Mouse (Mus musculus) liver, postnatal 0 days (tissue): ENCODE results near the gene Cnpy2. TPM values are rescaled to one million over a fixed set of nuclear protein-coding genes. Genes with fewer than 3 reads are reported as not detected.

Source experiments
- ATAC-seq: fragments of 200-750 bp; cut with Nextera tagmentation; 2 replicates; pipeline ENCODE4 v1.8.0; 2017; ENCODE audit warnings: mild to moderate bottlenecking, moderate library complexity
- DNase-seq: peaks from one replicate; pipeline ENCODE4 v3.0.0-alpha.2; 2016
- H3K27ac ChIP-seq: fragments of 300-500 bp; sonication (generic); 2 replicates; pipeline ENCODE4 v1.5.1; 2014; ENCODE audit warnings: antibody characterized with exemption, moderate library complexity, mild to moderate bottlenecking, low read depth
- H3K27me3 ChIP-seq: fragments of 300-500 bp; sonication (generic); 2 replicates; pipeline ENCODE4 v1.6.1; 2014; ENCODE audit warnings: low read length, control low read depth, mixed read lengths; ENCODE audit not compliant: insufficient read depth
- H3K36me3 ChIP-seq: fragments of 300-500 bp; sonication (generic); replicated peaks from 2 replicates; pipeline ENCODE4 v1.6.1; 2014; ENCODE audit warnings: mild to moderate bottlenecking, control low read depth, low read length, moderate library complexity, mixed read lengths; ENCODE audit not compliant: insufficient read depth
- H3K4me1 ChIP-seq: fragments of 300-500 bp; sonication (generic); 2 replicates; pipeline ENCODE4 v1.6.1; 2014; ENCODE audit warnings: antibody characterized with exemption, mild to moderate bottlenecking, control low read depth; ENCODE audit not compliant: insufficient read depth
- H3K4me2 ChIP-seq: fragments of 300-500 bp; sonication (generic); 2 replicates; pipeline ENCODE4 v1.6.1; 2014; ENCODE audit warnings: low read depth, mild to moderate bottlenecking, low read length, moderate library complexity, mixed read lengths
- H3K4me3 ChIP-seq: fragments of 300-500 bp; sonication (generic); 2 replicates; pipeline ENCODE4 v1.5.1; 2014; ENCODE audit warnings: low read depth, low read length
- H3K9ac ChIP-seq: fragments of 300-500 bp; sonication (generic); replicated peaks from 2 replicates; pipeline ENCODE4 v1.6.1; 2014; ENCODE audit warnings: mild to moderate bottlenecking, moderate library complexity
- H3K9me3 ChIP-seq: fragments of 300-500 bp; sonication (generic); 2 replicates; pipeline ENCODE4 v1.6.1; 2016; ENCODE audit warnings: mild to moderate bottlenecking, control low read depth, low read length, mixed read lengths
- CTCF ChIP-seq: sonication (generic); IDR thresholded peaks from 2 replicates; pipeline ENCODE4 v1.5.1; 2016; ENCODE audit warnings: antibody characterized with exemption, low read depth
- EP300 ChIP-seq: IDR thresholded peaks from 2 replicates; pipeline ENCODE4 v1.6.1; 2016; ENCODE audit warnings: antibody characterized with exemption, low read depth, mild to moderate bottlenecking
- WGBS: fragments of 180-500 bp; shearing (Covaris S2); extraction: QIAGEN DNeasy Blood & Tissue Kit; methylation state at CpG from one replicate; pipeline ENCODE4 v1.1.7; 2014; ENCODE audit not compliant: insufficient replicate concordance; 5-methylcytosine and 5-hydroxymethylcytosine counted together
- polyA plus RNA-seq: library from polyadenylated mRNA; unstranded; fragments of >200 nt; fragmentation: Nextera tagmentation; extraction: Ambion mirVana; gene quantifications from 2 replicates; pipeline ENCODE4 v1.2.1, GENCODE M21; 2015

Cnpy2 gene
- polyA plus RNA-seq, 1 experiment from 2014 or later: 121 TPM

- H3K4me2 ChIP-seq: peak overlapping the region; percentile 13; the same call in 1 of the 2 replicates
- no peak overlapping the region for H3K4me3 ChIP-seq
- peak overlapping the region; percentile 39; the same call in 1 of the 2 replicates for H3K27ac ChIP-seq
- 33% methylated on average over 6 of the region's 6 CpGs for WGBS
- H3K4me1 ChIP-seq: peaks cover 23% of the 10 kb centered on the region
- DNase-seq (no peak), ATAC-seq (no peak)
- TF ChIP-seq EP300 (no peak), CTCF (no peak)
- no peaks in the 10 kb centered on the region for H3K9me3 ChIP-seq
- no peaks in the 10 kb centered on the region for H3K36me3 ChIP-seq
- peak overlapping the region; percentile 38; the same call in 1 of the 2 replicates for H3K9ac ChIP-seq
- no peaks in the 10 kb centered on the region for H3K27me3 ChIP-seq
Observed at GRCm38 (mm10) chr10:128298243-128298642, 24.0 kb upstream of the Cnpy2 start.

- Histone ChIP-seq H3K4me2 (peak within 1 kb of the TSS; percentile 13; the same call in 1 of the 2 replicates), H3K27me3 (no peaks in the 10 kb centered on the region), H3K4me3 (no peak within 1 kb of the TSS), H3K9ac (peak within 1 kb of the TSS; percentile 38; the same call in 1 of the 2 replicates), H3K27ac (peak within 1 kb of the TSS; percentile 39; the same call in 1 of the 2 replicates), H3K4me1 (peaks cover 25% of the 10 kb centered on the region), H3K9me3 (no peaks in the 10 kb centered on the region), H3K36me3 (no peaks in the 10 kb centered on the region)
- TF ChIP-seq EP300 (no peak), CTCF (no peak)
- no peak for ATAC-seq
- no peak for DNase-seq
- 47% methylated on average over 11 of the region's 11 CpGs for WGBS
Observed at GRCm38 (mm10) chr10:128298702-128299171, 23.5 kb upstream of the Cnpy2 start, which contains the start of gene Il23a. Gene Il23a (minus strand): TSS chr10:128298752.

GRCm38 (mm10) chr10:128302357-128302756 is 19.9 kb upstream of the Cnpy2 start:
- peak overlapping the region; percentile 92 for H3K9ac ChIP-seq
- 22% methylated on average over 3 of the region's 3 CpGs for WGBS
- H3K27ac ChIP-seq: peak overlapping the region; percentile 88
- DNase-seq (no peak), ATAC-seq (no peak)
- H3K9me3 ChIP-seq: no peaks in the 10 kb centered on the region
- TF ChIP-seq EP300 (no peak), CTCF (no peak)
- peaks cover 2% of the 10 kb centered on the region; the same call in 1 of the 2 replicates for H3K36me3 ChIP-seq
- H3K4me1 ChIP-seq: peaks cover 38% of the 10 kb centered on the region
- peak overlapping the region; percentile 65 for H3K4me3 ChIP-seq
- H3K4me2 ChIP-seq: peak overlapping the region; percentile 87
- no peaks in the 10 kb centered on the region for H3K27me3 ChIP-seq

- DNase-seq (no peak), ATAC-seq (peak; percentile 28)
- H3K4me1 ChIP-seq: peaks cover 35% of the 10 kb centered on the region
- peak overlapping the region; percentile 88 for H3K27ac ChIP-seq
- H3K4me2 ChIP-seq: peak overlapping the region; percentile 87
- peaks cover 3% of the 10 kb centered on the region; the same call in 1 of the 2 replicates for H3K36me3 ChIP-seq
- 0 out of 2 replicates have a peak, but pooled peaks have one; percentile 5 for TF ChIP-seq CTCF
- no peak for TF ChIP-seq EP300
- under 1% methylated on average over 9 of the region's 9 CpGs for WGBS
- H3K27me3 ChIP-seq: no peaks in the 10 kb centered on the region
- no peaks in the 10 kb centered on the region for H3K9me3 ChIP-seq
- peak overlapping the region; percentile 92 for H3K9ac ChIP-seq
- H3K4me3 ChIP-seq: peak overlapping the region; percentile 65
Observed at GRCm38 (mm10) chr10:128302785-128303125, 19.5 kb upstream of the Cnpy2 start.

- peak; percentile 99 for DNase-seq
- Histone ChIP-seq H3K9me3 (no peaks in the 10 kb centered on the region), H3K36me3 (peaks cover 9% of the 10 kb centered on the region), H3K4me3 (peak within 1 kb of the TSS; percentile 65), H3K4me1 (peaks cover 31% of the 10 kb centered on the region), H3K9ac (peak within 1 kb of the TSS; percentile 92), H3K4me2 (peak within 1 kb of the TSS; percentile 87), H3K27me3 (no peaks in the 10 kb centered on the region), H3K27ac (peak within 1 kb of the TSS; percentile 88)
- TF ChIP-seq EP300 (peak; percentile 91), CTCF (no peak)
- ATAC-seq: peak; percentile 99
- WGBS: under 1% methylated on average over 37 of the region's 37 CpGs
Observed at GRCm38 (mm10) chr10:128303126-128304021, 18.9 kb upstream of the Cnpy2 start, which contains the start of gene Pan2. Gene Pan2 (plus strand): TSS chr10:128303335.

- 89% methylated on average over 7 of the region's 7 CpGs for WGBS
- no peak for ATAC-seq
- Histone ChIP-seq H3K4me1 (peaks cover 6% of the 10 kb centered on the region), H3K9ac (no peak overlapping the region), H3K36me3 (peaks cover 55% of the 10 kb centered on the region), H3K27ac (no peak overlapping the region), H3K9me3 (no peaks in the 10 kb centered on the region), H3K4me3 (no peak overlapping the region), H3K27me3 (no peaks in the 10 kb centered on the region), H3K4me2 (no peak overlapping the region)
- DNase-seq: no peak
- TF ChIP-seq CTCF (no peak), EP300 (no peak)
Observed at GRCm38 (mm10) chr10:128309654-128310053, 12.6 kb upstream of the Cnpy2 start.
